Mouse (Mus musculus): ENCODE results near the gene Ecm1.

- TF ChIP-seq CTCF (conservative IDR thresholded peaks at IDR 0.05; ENCODE audit: low read length) = no peak
- no peak for TF ChIP-seq POU5F1 (IDR thresholded peaks at IDR 0.05; ENCODE audit: borderline replicate concordance, low read length)
- no peak for TF ChIP-seq NANOG (IDR thresholded peaks at IDR 0.05; ENCODE audit: borderline replicate concordance, low read length)
Observed at GRCm38 (mm10) chr3:95722386-95722785, 17.0 kb downstream of the Ecm1 start.

All from E14TG2a.4 (cell line).